Mouse (Mus musculus) midbrain, embryonic 11.5 days (tissue): ENCODE measurements around the gene Nup205. TPM values are rescaled to one million over a fixed set of nuclear protein-coding genes. Genes with fewer than 3 reads are reported as not detected.

ENCODE experiments used
- ATAC-seq: fragments of 200-750 bp; cut with Nextera tagmentation; 2 replicates; pipeline ENCODE4 v1.8.0; 2017; ENCODE audit warnings: moderate TSS enrichment, moderate library complexity; ENCODE audit not compliant: low FRiP score
- DNase-seq: peaks from one replicate; pipeline ENCODE4 v3.0.0; 2015; ENCODE audit warnings: low spot score; ENCODE audit errors: missing footprints
- H3K27ac ChIP-seq: fragments of 300-500 bp; sonication (generic); 2 replicates; pipeline ENCODE4 v1.5.1; 2014; ENCODE audit warnings: low read depth, low read length
- H3K27me3 ChIP-seq: fragments of 300-500 bp; sonication (generic); 2 replicates; pipeline ENCODE4 v1.6.1; 2014; ENCODE audit warnings: mild to moderate bottlenecking, low read length, moderate library complexity, mixed read lengths; ENCODE audit not compliant: control insufficient read depth, insufficient read depth
- H3K36me3 ChIP-seq: fragments of 300-500 bp; sonication (generic); 2 replicates; pipeline ENCODE4 v1.6.1; 2014; ENCODE audit warnings: mild to moderate bottlenecking, low read length, moderate library complexity, mixed read lengths; ENCODE audit not compliant: control insufficient read depth, insufficient read depth
- H3K4me1 ChIP-seq: fragments of 300-500 bp; sonication (generic); 2 replicates; pipeline ENCODE4 v1.6.1; 2014; ENCODE audit warnings: low read length; ENCODE audit not compliant: control insufficient read depth, insufficient read depth
- H3K4me2 ChIP-seq: fragments of 300-500 bp; sonication (generic); 2 replicates; pipeline ENCODE4 v1.6.1; 2014; ENCODE audit warnings: mild to moderate bottlenecking, moderate library complexity
- H3K4me3 ChIP-seq: fragments of 300-500 bp; sonication (generic); 2 replicates; pipeline ENCODE4 v1.5.1; 2014; ENCODE audit warnings: low read depth, low read length
- H3K9ac ChIP-seq: fragments of 300-500 bp; sonication (generic); 2 replicates; pipeline ENCODE4 v1.6.1; 2014; ENCODE audit warnings: low read length
- H3K9me3 ChIP-seq: fragments of 300-500 bp; sonication (generic); 2 replicates; pipeline ENCODE4 v1.6.1; 2016; ENCODE audit warnings: low read length; ENCODE audit not compliant: control insufficient read depth
- WGBS: fragments of 180-500 bp; shearing (Covaris S2); extraction: QIAGEN DNeasy Blood & Tissue Kit; methylation state at CpG from one replicate; pipeline ENCODE4 v1.1.7; 2014; 5-methylcytosine and 5-hydroxymethylcytosine counted together
- polyA plus RNA-seq: library from polyadenylated mRNA; unstranded; fragments of >200 nt; fragmentation: Nextera tagmentation; extraction: Ambion mirVana; gene quantifications from 2 replicates; pipeline ENCODE4 v1.2.1, GENCODE M21; 2014

Nup205 gene
- 50.1 and 55.3 TPM in 2 replicates for polyA plus RNA-seq

GRCm38 (mm10) chr6:35176979-35177649 lies at the start of gene Nup205:
Gene Nup205, plus strand, starts transcription at chr6:35177421.
- H3K27ac ChIP-seq: peak within 1 kb of the TSS; percentile 94
- H3K9ac ChIP-seq: peak within 1 kb of the TSS; percentile 96
- H3K4me3 ChIP-seq: peak within 1 kb of the TSS; percentile 86
- H3K4me2 ChIP-seq: peak within 1 kb of the TSS; percentile 68
- WGBS: 3% methylated on average over 34 of the region's 34 CpGs
- no peaks in the 10 kb centered on the region for H3K4me1 ChIP-seq
- peak; percentile 92 for ATAC-seq
- no peaks in the 10 kb centered on the region for H3K36me3 ChIP-seq
- no peaks in the 10 kb centered on the region for H3K27me3 ChIP-seq
- DNase-seq: peak; percentile 99
- no peaks in the 10 kb centered on the region for H3K9me3 ChIP-seq

- ATAC-seq (peak; percentile 5; the same call in 1 of the 2 replicates), DNase-seq (peak; percentile 93)
- peak overlapping the region; percentile 86 for H3K4me2 ChIP-seq
- peak overlapping the region; percentile 78 for H3K4me3 ChIP-seq
- peak overlapping the region; percentile 86 for H3K9ac ChIP-seq
- H3K27ac ChIP-seq: peak overlapping the region; percentile 69; the same call in 1 of the 2 replicates
- H3K36me3 ChIP-seq: no peaks in the 10 kb centered on the region
- H3K9me3 ChIP-seq: no peaks in the 10 kb centered on the region
- peaks cover 8% of the 10 kb centered on the region for H3K4me1 ChIP-seq
- 1% methylated on average over 11 of the region's 11 CpGs for WGBS
- H3K27me3 ChIP-seq: no peaks in the 10 kb centered on the region
Measured at GRCm38 (mm10) chr6:35132806-35133205, 44.4 kb upstream of the Nup205 start.

GRCm38 (mm10) chr6:35133246-35133578 lies 44.0 kb upstream of the Nup205 start:
- peak overlapping the region; percentile 78 for H3K4me3 ChIP-seq

GRCm38 (mm10) chr6:35133579-35134488 lies 43.4 kb upstream of the Nup205 start, which contains the start of gene Cnot4:
Gene Cnot4, minus strand, starts transcription at chr6:35133724.
- peak within 1 kb of the TSS; percentile 86 for H3K9ac ChIP-seq
- H3K27me3 ChIP-seq: no peaks in the 10 kb centered on the region
- DNase-seq (peak; percentile 99), ATAC-seq (peak; percentile 99)
- WGBS: under 1% methylated on average over 55 of the region's 55 CpGs
- peaks cover 8% of the 10 kb centered on the region for H3K4me1 ChIP-seq
- H3K36me3 ChIP-seq: no peaks in the 10 kb centered on the region
- no peaks in the 10 kb centered on the region for H3K9me3 ChIP-seq
- H3K27ac ChIP-seq: peak within 1 kb of the TSS; percentile 69
- peak within 1 kb of the TSS; percentile 86 for H3K4me2 ChIP-seq
- peak within 1 kb of the TSS; percentile 78 for H3K4me3 ChIP-seq

More at GRCm38 (mm10) chr6:35133246-35133578, 44.0 kb upstream of the Nup205 start:
- H3K27me3 ChIP-seq: no peaks in the 10 kb centered on the region
- H3K9me3 ChIP-seq: no peaks in the 10 kb centered on the region
- peaks cover 8% of the 10 kb centered on the region for H3K4me1 ChIP-seq
- DNase-seq (no peak), ATAC-seq (peak; percentile 90)
- H3K27ac ChIP-seq: peak overlapping the region; percentile 69
- H3K4me2 ChIP-seq: peak overlapping the region; percentile 86
- WGBS: under 1% methylated on average over 19 of the region's 25 CpGs
- H3K36me3 ChIP-seq: no peaks in the 10 kb centered on the region
- peak overlapping the region; percentile 86 for H3K9ac ChIP-seq

- no peak overlapping the region for H3K9ac ChIP-seq
- H3K4me2 ChIP-seq: no peak overlapping the region
- H3K27me3 ChIP-seq: no peaks in the 10 kb centered on the region
- H3K4me1 ChIP-seq: peaks cover 8% of the 10 kb centered on the region
- ATAC-seq (no peak), DNase-seq (no peak)
- H3K36me3 ChIP-seq: no peaks in the 10 kb centered on the region
- H3K4me3 ChIP-seq: no peak overlapping the region
- no peak overlapping the region for H3K27ac ChIP-seq
- H3K9me3 ChIP-seq: no peaks in the 10 kb centered on the region
- WGBS: 53% methylated on average over 2 of the region's 2 CpGs
Measured at GRCm38 (mm10) chr6:35134844-35135243, 42.4 kb upstream of the Nup205 start.

- H3K27me3 ChIP-seq: no peaks in the 10 kb centered on the region
- no peak overlapping the region for H3K4me3 ChIP-seq
- H3K9me3 ChIP-seq: no peaks in the 10 kb centered on the region
- H3K4me2 ChIP-seq: no peak overlapping the region
- WGBS: 84% methylated on average over 1 of the region's 1 CpGs
- ATAC-seq (no peak), DNase-seq (no peak)
- H3K4me1 ChIP-seq: no peaks in the 10 kb centered on the region
- no peak overlapping the region for H3K27ac ChIP-seq
- H3K9ac ChIP-seq: no peak overlapping the region
- no peaks in the 10 kb centered on the region for H3K36me3 ChIP-seq
Measured at GRCm38 (mm10) chr6:35140351-35140750, 36.9 kb upstream of the Nup205 start.

- H3K27me3 ChIP-seq: no peaks in the 10 kb centered on the region
- no peaks in the 10 kb centered on the region for H3K4me1 ChIP-seq
- DNase-seq (no peak), ATAC-seq (no peak)
- H3K4me3 ChIP-seq: no peak overlapping the region
- no peak overlapping the region for H3K27ac ChIP-seq
- 89% methylated on average over 2 of the region's 2 CpGs for WGBS
- H3K4me2 ChIP-seq: no peak overlapping the region
- no peaks in the 10 kb centered on the region for H3K36me3 ChIP-seq
- no peaks in the 10 kb centered on the region; the same call in 1 of the 2 replicates for H3K9me3 ChIP-seq
- no peak overlapping the region for H3K9ac ChIP-seq
Measured at GRCm38 (mm10) chr6:35145569-35145968, 31.7 kb upstream of the Nup205 start.

- H3K9ac ChIP-seq: no peak overlapping the region
- H3K36me3 ChIP-seq: no peaks in the 10 kb centered on the region
- no peak for DNase-seq
- H3K27ac ChIP-seq: no peak overlapping the region
- ATAC-seq: no peak
- 83% methylated on average over 3 of the region's 3 CpGs for WGBS
- H3K4me2 ChIP-seq: no peak overlapping the region
- no peaks in the 10 kb centered on the region; the same call in 1 of the 2 replicates for H3K9me3 ChIP-seq
- no peaks in the 10 kb centered on the region for H3K27me3 ChIP-seq
- H3K4me1 ChIP-seq: no peaks in the 10 kb centered on the region
- H3K4me3 ChIP-seq: no peak overlapping the region
Measured at GRCm38 (mm10) chr6:35147726-35148422, 29.3 kb upstream of the Nup205 start.
